Mouse (Mus musculus) forebrain, embryonic 14.5 days (tissue): ENCODE results near the gene Akna. TPM values are rescaled to one million over a fixed set of nuclear protein-coding genes. Genes with fewer than 3 reads are reported as not detected.
"Not testable (repeated sequence)": the region's sequence is repeated elsewhere in the genome, so short reads cannot be mapped to it uniquely, and the experiment has no call there.

ENCODE experiments used
- ATAC-seq: fragments of 200-750 bp; cut with Nextera tagmentation; 2 replicates; pipeline ENCODE4 v1.8.0; 2017; ENCODE audit warnings: mild to moderate bottlenecking, moderate library complexity
- DNase-seq: peaks from one replicate; pipeline ENCODE4 v3.0.0-alpha.2; 2015; ENCODE audit warnings: low spot score
- H3K27ac ChIP-seq: fragments of 300-500 bp; sonication (generic); 2 replicates; pipeline ENCODE4 v1.5.1; 2014; ENCODE audit warnings: low read depth, mild to moderate bottlenecking, control low read depth, low read length, moderate library complexity
- H3K27me3 ChIP-seq: fragments of 300-500 bp; sonication (generic); replicated peaks from 2 replicates; pipeline ENCODE4 v1.6.1; 2014; ENCODE audit warnings: low read length, control low read depth, mixed read lengths; ENCODE audit not compliant: control insufficient read depth, insufficient read depth
- H3K36me3 ChIP-seq: fragments of 300-500 bp; sonication (generic); 2 replicates; pipeline ENCODE4 v1.6.1; 2014; ENCODE audit warnings: low read length, control low read depth; ENCODE audit not compliant: control insufficient read depth, insufficient read depth
- H3K4me1 ChIP-seq: fragments of 300-500 bp; sonication (generic); 2 replicates; pipeline ENCODE4 v1.6.1; 2014; ENCODE audit warnings: antibody characterized with exemption, low read length, control low read depth; ENCODE audit not compliant: control insufficient read depth, insufficient read depth
- H3K4me2 ChIP-seq: fragments of 300-500 bp; sonication (generic); 2 replicates; pipeline ENCODE4 v1.6.1; 2014; ENCODE audit warnings: mild to moderate bottlenecking, control low read depth, low read length
- H3K4me3 ChIP-seq: fragments of 300-500 bp; sonication (generic); 2 replicates; pipeline ENCODE4 v1.5.1; 2014; ENCODE audit warnings: low read depth, low read length, control low read depth
- H3K9ac ChIP-seq: fragments of 300-500 bp; sonication (generic); 2 replicates; pipeline ENCODE4 v1.6.1; 2014; ENCODE audit warnings: mild to moderate bottlenecking, low read length, control low read depth, moderate library complexity
- H3K9me3 ChIP-seq: fragments of 300-500 bp; sonication (generic); replicated peaks from 2 replicates; pipeline ENCODE4 v1.6.1; 2016; ENCODE audit warnings: low read length, control low read depth, mixed read lengths; ENCODE audit not compliant: control insufficient read depth
- WGBS: fragments of 180-500 bp; shearing (Covaris S2); extraction: QIAGEN DNeasy Blood & Tissue Kit; methylation state at CpG from one replicate; pipeline ENCODE4 v1.1.7; 2014; 5-methylcytosine and 5-hydroxymethylcytosine counted together
- polyA plus RNA-seq: library from polyadenylated mRNA; unstranded; fragments of >200 nt; fragmentation: Nextera tagmentation; extraction: Ambion mirVana; gene quantifications from 2 replicates; pipeline ENCODE4 v1.2.1, GENCODE M21; 2014

Akna gene
- polyA plus RNA-seq, 1 experiment from 2014 or later: 5.7 TPM

- H3K4me3 ChIP-seq: no peak overlapping the region
- no peak for DNase-seq
- no peak overlapping the region for H3K4me2 ChIP-seq
- H3K9me3 ChIP-seq: no peaks in the 10 kb centered on the region
- no peak overlapping the region for H3K27ac ChIP-seq
- 66% methylated on average over 4 of the region's 4 CpGs for WGBS
- H3K27me3 ChIP-seq: no peaks in the 10 kb centered on the region
- no peak overlapping the region for H3K9ac ChIP-seq
- H3K4me1 ChIP-seq: no peaks in the 10 kb centered on the region
- ATAC-seq: no peak
- H3K36me3 ChIP-seq: no peaks in the 10 kb centered on the region
Measured at GRCm38 (mm10) chr4:63342491-63342890, 60.7 kb downstream of the Akna start.

- H3K4me1 ChIP-seq: no peaks in the 10 kb centered on the region
- H3K27ac ChIP-seq: no peak overlapping the region
- no peaks in the 10 kb centered on the region for H3K9me3 ChIP-seq
- ATAC-seq (no peak), DNase-seq (peak; percentile 14)
- WGBS: 63% methylated on average over 3 of the region's 3 CpGs
- H3K4me2 ChIP-seq: no peak overlapping the region
- H3K9ac ChIP-seq: no peak overlapping the region
- no peaks in the 10 kb centered on the region for H3K27me3 ChIP-seq
- H3K4me3 ChIP-seq: no peak overlapping the region
- H3K36me3 ChIP-seq: no peaks in the 10 kb centered on the region
Measured at GRCm38 (mm10) chr4:63338414-63339076, 64.6 kb downstream of the Akna start.

GRCm38 (mm10) chr4:63333403-63333802 is 69.8 kb downstream of the Akna start:
- Histone ChIP-seq H3K27me3 (no peaks in the 10 kb centered on the region), H3K36me3 (no peaks in the 10 kb centered on the region), H3K4me2 (no peak overlapping the region), H3K27ac (no peak overlapping the region), H3K4me1 (no peaks in the 10 kb centered on the region), H3K9ac (no peak overlapping the region), H3K4me3 (no peak overlapping the region), H3K9me3 (no peaks in the 10 kb centered on the region)
- no peak for DNase-seq
- WGBS: 89% methylated on average over 4 of the region's 4 CpGs
- no peak for ATAC-seq

GRCm38 (mm10) chr4:63323275-63323815 is 79.8 kb downstream of the Akna start:
- 85% methylated on average over 8 of the region's 8 CpGs for WGBS
- H3K9me3 ChIP-seq: no peaks in the 10 kb centered on the region
- no peak overlapping the region for H3K4me3 ChIP-seq
- ATAC-seq (no peak), DNase-seq (no peak)
- 0 out of 2 replicates have a peak, but pooled peaks cover 4% of the 10 kb centered on the region for H3K36me3 ChIP-seq
- no peaks in the 10 kb centered on the region for H3K4me1 ChIP-seq
- H3K4me2 ChIP-seq: no peak overlapping the region
- no peak overlapping the region for H3K27ac ChIP-seq
- H3K27me3 ChIP-seq: no peaks in the 10 kb centered on the region
- no peak overlapping the region for H3K9ac ChIP-seq

GRCm38 (mm10) chr4:63319566-63319965 is 83.6 kb downstream of the Akna start:
- H3K9ac ChIP-seq, H3K27ac ChIP-seq, H3K4me3 ChIP-seq, H3K36me3 ChIP-seq, H3K9me3 ChIP-seq, H3K4me1 ChIP-seq, ATAC-seq, H3K27me3 ChIP-seq, H3K4me2 ChIP-seq: not testable (repeated sequence)
- WGBS: 31% methylated on average over 3 of the region's 3 CpGs
- peak; percentile 72 for DNase-seq

Other genes with a start within 250 kb of the Akna start
- gene Ambp, start 248.6 kb downstream of the Akna start, polyA plus RNA-seq: not detected in 2 replicates
- gene Kif12, start 231.2 kb downstream of the Akna start, polyA plus RNA-seq: not detected in 2 replicates
- gene Col27a1, start 189.3 kb downstream of the Akna start, polyA plus RNA-seq: 0.57 and 1.0 TPM in 2 replicates
- gene Orm1, start 58.8 kb downstream of the Akna start, polyA plus RNA-seq: not detected in 2 replicates
- gene Orm3, start 47.2 kb downstream of the Akna start, polyA plus RNA-seq: not detected in 2 replicates
- gene Orm2, start 40.9 kb downstream of the Akna start, polyA plus RNA-seq: not detected in 2 replicates
- gene Whrn, start 92.6 kb upstream of the Akna start, polyA plus RNA-seq: 4.1 and 5.0 TPM in 2 replicates
- 526 and 544 TPM in 2 replicates for gene Atp6v1g1, start 141.4 kb upstream of the Akna start, polyA plus RNA-seq
- gene Tmem268, start 155.4 kb upstream of the Akna start, polyA plus RNA-seq: 4.9 and 5.4 TPM in 2 replicates
- not detected in 2 replicates for gene Gm11213, start 201.9 kb upstream of the Akna start, polyA plus RNA-seq
- gene Tex48, start 219.1 kb upstream of the Akna start, polyA plus RNA-seq: not detected in 2 replicates